Mouse (Mus musculus): ENCODE data around the gene Commd7.
"Not testable (repeated sequence)": the region's sequence is repeated elsewhere in the genome, so short reads cannot be mapped to it uniquely, and the experiment has no call there.

Commd7 gene

GRCm38 (mm10) chr2:153631976-153632870 lies at the start of gene Commd7:
Gene Commd7, minus strand, starts transcription at chr2:153632781.
- DNase-seq (ENCODE audit: low spot score in 2 of 2): peak; percentile 77 to 92

GRCm38 (mm10) chr2:153679959-153680358 lies 47.4 kb upstream of the Commd7 start:
- DNase-seq (ENCODE audit: low spot score in 2 of 2): no peak

GRCm38 (mm10) chr2:153677550-153677949 lies 45.0 kb upstream of the Commd7 start:
- no peak for DNase-seq (ENCODE audit: low spot score in 2 of 2)

GRCm38 (mm10) chr2:153676944-153677343 lies 44.4 kb upstream of the Commd7 start:
- DNase-seq (ENCODE audit: low spot score in 2 of 2): no peak

- not testable (repeated sequence) for DNase-seq (ENCODE audit: low spot score in 2 of 2)
These were observed 42.8 kb upstream of the Commd7 start for GRCm38 (mm10) chr2:153675364-153675763.

GRCm38 (mm10) chr2:153672619-153673018 lies 40.0 kb upstream of the Commd7 start:
- DNase-seq (ENCODE audit: low spot score in 2 of 2): no peak

GRCm38 (mm10) chr2:153670111-153670510 lies 37.5 kb upstream of the Commd7 start:
- no peak for DNase-seq (ENCODE audit: low spot score in 2 of 2)

- DNase-seq (ENCODE audit: low spot score in 2 of 2): no peak
These were observed 36.3 kb upstream of the Commd7 start for GRCm38 (mm10) chr2:153668754-153669376.

- DNase-seq (ENCODE audit: low spot score in 2 of 2): no peak
These were observed 32.8 kb upstream of the Commd7 start for GRCm38 (mm10) chr2:153665401-153665800.

GRCm38 (mm10) chr2:153660616-153661015 lies 28.0 kb upstream of the Commd7 start:
- DNase-seq (ENCODE audit: low spot score in 2 of 2): no peak

GRCm38 (mm10) chr2:153657659-153658058 lies 25.1 kb upstream of the Commd7 start:
- not testable (repeated sequence) for DNase-seq (ENCODE audit: low spot score in 2 of 2)

- no peak for DNase-seq (ENCODE audit: low spot score in 2 of 2)
These were observed 19.1 kb upstream of the Commd7 start for GRCm38 (mm10) chr2:153651681-153652080.

- DNase-seq (ENCODE audit: low spot score in 2 of 2): peak in 1 of 2 experiments; percentile 45
These were observed 17.6 kb upstream of the Commd7 start for GRCm38 (mm10) chr2:153650014-153650687.

GRCm38 (mm10) chr2:153649298-153650013 lies 16.9 kb upstream of the Commd7 start, which contains the start of gene Dnmt3b:
Gene Dnmt3b, plus strand, starts transcription at chr2:153649450.
- peak; percentile 11 to 69 for DNase-seq (ENCODE audit: low spot score in 2 of 2)

- peak in 1 of 2 experiments; percentile 11 for DNase-seq (ENCODE audit: low spot score in 2 of 2)
These were observed 16.3 kb upstream of the Commd7 start for GRCm38 (mm10) chr2:153648773-153649297.

- DNase-seq (ENCODE audit: low spot score in 2 of 2): no peak
These were observed 10.4 kb upstream of the Commd7 start for GRCm38 (mm10) chr2:153642999-153643398.

- DNase-seq (ENCODE audit: low spot score in 2 of 2): no peak
These were observed 9.9 kb upstream of the Commd7 start for GRCm38 (mm10) chr2:153642496-153642895.

GRCm38 (mm10) chr2:153638977-153639680 lies 6.5 kb upstream of the Commd7 start:
- DNase-seq (ENCODE audit: low spot score in 2 of 2): no peak

GRCm38 (mm10) chr2:153633259-153633658 lies 678 bp upstream of the Commd7 start:
- DNase-seq (ENCODE audit: low spot score in 2 of 2): no peak

- no peak for DNase-seq (ENCODE audit: low spot score in 2 of 2)
These were observed 268 bp upstream of the Commd7 start for GRCm38 (mm10) chr2:153632871-153633226.

- DNase-seq (ENCODE audit: low spot score in 2 of 2): no peak
These were observed 1.6 kb downstream of the Commd7 start for GRCm38 (mm10) chr2:153630950-153631349.
